Mouse (Mus musculus) skeletal muscle tissue, adult 2 months (tissue): Measurements from ENCODE around the gene Rpl36.
"Not testable (repeated sequence)": the region's sequence is repeated elsewhere in the genome, so short reads cannot be mapped to it uniquely, and the experiment has no call there.

Source experiments
- DNase-seq: peaks from one replicate; pipeline ENCODE4 v3.0.0-alpha.2; 2012; ENCODE audit warnings: low read depth, low spot score

Rpl36 gene

DNA sequence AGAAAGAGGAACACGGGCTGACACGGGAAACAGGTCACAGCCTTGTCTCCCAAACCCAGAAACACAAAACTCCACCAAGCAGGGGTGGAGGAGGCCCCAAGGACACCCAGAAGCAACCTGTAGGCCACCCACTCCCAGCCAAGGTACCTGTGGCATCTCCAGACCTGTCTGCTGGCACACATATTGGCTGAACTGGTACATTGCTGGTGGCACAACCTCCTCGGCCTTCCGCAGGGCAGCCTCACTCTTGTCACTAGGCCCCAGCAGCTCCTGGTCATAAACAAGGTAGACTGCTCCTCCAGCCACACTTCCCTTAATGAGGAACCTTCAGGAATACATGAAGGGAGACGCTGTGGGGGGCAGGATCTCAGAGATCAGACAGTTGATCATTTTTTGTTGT lies 4.5 kb upstream of the Rpl36 start:
- DNase-seq = no peak

DNA sequence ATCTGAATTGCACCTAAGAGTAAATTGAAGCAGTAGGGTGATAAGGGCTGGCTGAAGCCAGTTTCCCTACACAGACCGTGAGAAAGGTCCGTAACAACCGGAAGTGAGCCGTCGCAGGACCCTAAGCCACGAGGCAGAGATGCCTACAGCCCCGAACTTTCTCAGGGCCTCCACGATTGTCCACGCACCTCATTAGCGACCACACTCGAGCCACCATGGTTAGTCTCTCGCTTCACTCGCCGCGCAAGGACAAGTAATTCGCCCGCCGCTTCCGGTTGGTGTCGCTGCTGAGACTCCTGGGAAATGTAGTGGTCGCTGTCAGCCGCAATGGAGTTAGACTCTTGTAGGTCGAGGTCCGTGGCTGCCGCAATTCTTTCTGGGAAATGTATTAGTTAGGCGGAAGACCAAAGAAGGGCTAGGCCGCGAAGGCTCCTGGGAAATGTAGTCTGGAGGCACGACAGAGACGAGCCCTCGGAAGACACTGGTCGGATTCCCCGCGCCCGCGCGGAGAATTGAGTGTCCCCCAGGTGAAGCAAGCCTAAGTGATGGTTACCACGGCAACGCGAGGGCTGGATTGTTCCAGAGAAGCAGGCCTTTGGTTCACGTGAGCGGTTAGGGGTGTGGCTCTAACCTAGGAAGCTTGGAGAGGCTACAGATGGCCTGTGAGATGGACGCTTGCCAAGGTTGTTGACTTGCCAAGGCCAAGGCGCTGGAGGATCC lies 3.6 kb upstream of the Rpl36 start, which contains the start of gene 2410015M20Rik:
TSS of gene 2410015M20Rik (minus strand) at position 320 of the 720 bp plus-strand sequence.
- peak; percentile 96 for DNase-seq

DNA sequence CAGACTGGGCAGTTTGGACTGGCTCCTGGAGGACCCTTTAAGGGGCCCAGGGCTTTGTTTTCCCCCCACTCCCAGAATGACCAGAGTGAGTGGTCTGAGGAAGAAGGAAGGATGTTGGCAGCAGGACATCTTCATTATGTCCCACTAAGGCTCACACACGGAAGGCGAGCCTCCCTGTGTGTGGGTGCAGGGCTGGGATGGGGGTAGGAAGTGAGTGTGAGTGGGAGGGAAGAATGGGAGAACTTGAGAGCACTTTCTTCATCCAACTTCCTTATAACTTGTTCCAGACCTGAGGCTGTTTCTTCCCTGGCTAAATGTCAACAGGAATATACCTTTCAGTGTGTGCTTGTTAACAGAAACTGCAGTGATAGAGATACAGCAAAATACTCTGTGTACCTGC lies 1.9 kb upstream of the Rpl36 start:
- DNase-seq = no peak

DNA sequence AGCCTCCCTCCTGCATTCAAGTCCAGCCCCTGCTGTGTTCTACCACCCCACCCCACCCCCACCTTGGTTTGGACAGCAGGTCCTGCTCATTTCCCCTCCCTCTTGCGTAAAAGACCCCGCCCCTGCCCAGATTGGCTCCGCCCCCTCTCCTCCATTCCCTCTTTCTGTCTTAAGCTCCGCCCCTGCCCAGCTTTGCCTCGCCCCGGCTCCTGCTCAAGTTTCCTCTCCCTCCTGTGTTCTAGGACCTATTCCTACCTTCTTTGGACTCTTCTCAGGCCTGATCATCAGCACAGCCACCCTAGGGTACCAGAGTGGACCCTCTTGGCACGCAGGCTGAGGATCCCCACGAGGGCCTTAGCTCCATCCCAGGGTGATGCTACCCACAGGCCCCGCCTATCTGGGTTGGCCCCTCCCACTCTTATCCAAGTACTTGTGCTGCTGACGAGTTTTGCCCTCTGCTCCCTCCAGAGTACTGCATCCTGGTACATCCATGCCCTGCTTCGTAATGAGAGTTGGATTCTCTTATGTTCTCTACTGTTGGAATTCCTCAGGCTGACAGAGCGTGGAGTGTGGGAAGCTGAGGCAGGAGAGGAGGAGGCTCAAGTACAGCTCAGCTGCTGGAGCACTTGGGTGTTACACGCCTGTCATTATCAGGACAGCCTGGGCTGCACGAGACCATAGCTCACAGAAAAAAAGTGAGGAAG lies 1.2 kb upstream of the Rpl36 start:
- DNase-seq = no peak

GRCm38 (mm10) chr17:56612565-56612939 lies 664 bp upstream of the Rpl36 start:
- DNase-seq = not testable (repeated sequence)

DNA sequence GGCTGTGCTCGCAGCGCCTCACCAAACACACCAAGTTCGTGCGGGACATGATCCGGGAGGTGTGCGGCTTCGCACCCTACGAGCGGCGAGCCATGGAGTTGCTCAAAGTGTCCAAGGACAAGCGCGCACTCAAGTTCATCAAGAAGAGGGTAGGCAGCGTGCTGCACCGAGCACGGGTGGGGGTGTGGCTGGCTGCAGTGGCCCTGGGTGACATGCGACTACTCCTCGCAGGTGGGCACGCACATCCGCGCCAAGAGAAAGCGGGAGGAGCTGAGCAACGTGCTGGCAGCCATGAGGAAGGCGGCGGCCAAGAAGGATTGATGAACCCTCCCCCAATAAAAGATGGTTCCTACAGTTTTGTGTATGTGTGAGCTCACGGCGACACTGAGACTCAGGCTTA lies 677 bp downstream of the Rpl36 start:
- not testable (repeated sequence) for DNase-seq

DNA sequence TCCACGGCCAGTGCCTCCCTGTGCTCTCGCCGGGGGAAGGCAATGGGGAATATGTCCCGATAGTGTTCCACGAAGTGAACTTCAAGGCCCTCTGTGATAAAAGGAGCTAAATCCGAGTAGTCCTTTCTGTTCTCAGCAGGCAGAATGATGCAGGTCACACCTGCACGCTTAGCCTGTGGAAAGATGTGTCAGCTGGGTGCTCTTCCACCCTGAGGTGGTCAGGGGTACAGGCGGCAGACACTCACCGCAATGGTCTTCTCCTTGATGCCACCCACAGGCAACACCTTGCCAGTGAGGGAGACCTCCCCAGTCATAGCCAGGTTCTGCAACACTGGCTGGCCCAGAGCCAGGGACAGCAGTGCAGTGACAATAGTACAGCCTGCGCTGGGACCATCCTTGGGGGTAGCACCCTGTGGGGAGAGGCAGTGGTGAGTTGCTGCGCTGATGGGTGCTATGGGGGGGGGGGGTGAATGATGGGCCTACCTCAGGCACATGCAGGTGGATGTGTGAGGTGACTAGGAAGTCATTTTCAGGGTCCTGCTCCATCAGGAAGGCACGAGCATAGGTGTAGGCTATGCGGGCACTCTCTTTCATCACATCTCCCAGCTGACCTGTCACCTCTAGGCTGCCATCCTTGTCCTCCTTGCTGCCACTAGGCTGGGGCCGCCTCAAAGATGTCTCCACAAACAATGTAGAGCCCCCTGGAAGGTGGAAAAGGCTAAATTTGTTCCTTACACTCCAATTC lies 1.3 kb downstream of the Rpl36 start:
- DNase-seq = no peak

DNA sequence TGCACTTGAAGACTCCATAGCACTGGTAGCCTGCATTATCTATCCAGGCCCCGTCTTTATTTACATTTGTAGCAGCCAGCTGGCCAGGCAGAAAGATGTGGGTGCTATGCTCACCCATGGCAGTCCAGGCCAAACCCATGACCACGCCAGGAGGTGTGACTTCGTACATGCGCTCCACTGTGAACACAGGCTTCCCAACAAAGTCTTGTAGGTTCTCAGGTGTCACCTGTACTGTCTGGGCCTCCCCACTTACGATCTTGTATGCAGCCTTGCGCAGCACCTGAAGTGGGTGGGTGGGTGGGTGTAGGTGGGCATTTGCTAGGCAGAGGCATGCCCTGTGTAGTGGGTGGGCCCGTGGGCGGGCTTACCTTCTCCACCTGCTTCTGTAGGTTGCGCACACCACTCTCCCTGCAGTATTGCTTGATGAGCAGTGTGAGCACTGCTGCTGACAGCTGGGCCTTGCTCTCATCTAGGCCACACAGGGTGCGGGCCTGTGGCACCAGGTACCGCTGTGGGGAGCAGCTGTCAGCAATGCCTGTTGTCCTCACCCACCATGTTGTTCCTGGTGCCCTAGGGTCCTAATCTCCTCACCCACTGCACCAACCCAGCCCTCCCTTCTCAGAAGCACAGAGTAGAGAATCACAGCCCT lies 2.0 kb downstream of the Rpl36 start:
- DNase-seq = no peak

GRCm38 (mm10) chr17:56615792-56616191 lies 2.6 kb downstream of the Rpl36 start:
- no peak for DNase-seq

DNA sequence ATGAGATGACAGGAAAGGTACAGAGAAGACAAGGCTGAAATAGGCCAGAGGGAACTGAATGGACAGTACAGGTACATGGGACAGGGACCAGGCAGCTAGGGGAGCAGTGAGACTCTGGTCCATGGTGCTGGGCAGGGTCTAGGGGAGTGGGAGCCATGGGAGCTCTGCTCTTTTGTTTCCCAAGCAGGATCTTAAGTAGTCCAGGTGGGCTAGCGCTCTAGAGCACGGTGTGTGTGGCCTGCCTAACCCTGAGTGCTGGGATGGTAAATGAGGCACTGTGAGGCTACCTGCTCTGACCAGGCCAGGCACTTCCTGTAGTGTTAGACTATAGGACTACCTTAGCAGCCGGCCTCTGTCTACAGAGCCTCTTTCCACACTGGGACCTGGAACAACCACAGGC lies 3.5 kb downstream of the Rpl36 start:
- DNase-seq = no peak

DNA sequence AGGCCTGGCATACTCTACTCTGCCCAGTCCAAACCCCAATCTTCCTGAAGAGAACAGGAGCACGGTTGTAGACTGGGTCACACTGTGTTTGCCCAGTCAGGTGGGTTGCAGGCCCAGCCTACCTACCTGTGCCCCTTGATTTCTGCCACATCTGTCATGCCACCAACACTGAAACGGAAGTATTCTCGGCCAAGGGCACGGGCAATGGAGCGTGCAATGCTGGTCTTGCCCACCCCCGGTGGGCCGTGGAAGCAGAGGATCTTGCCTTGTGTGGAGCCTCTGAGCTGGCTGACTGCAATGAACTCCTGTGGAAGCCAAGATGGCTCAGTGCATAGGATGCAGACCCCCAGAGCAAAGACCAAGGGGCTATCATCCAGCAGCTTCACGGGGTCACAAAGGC lies 4.4 kb downstream of the Rpl36 start:
- DNase-seq = no peak

GRCm38 (mm10) chr17:56625495-56625894 lies 12.3 kb downstream of the Rpl36 start:
- no peak for DNase-seq

DNA sequence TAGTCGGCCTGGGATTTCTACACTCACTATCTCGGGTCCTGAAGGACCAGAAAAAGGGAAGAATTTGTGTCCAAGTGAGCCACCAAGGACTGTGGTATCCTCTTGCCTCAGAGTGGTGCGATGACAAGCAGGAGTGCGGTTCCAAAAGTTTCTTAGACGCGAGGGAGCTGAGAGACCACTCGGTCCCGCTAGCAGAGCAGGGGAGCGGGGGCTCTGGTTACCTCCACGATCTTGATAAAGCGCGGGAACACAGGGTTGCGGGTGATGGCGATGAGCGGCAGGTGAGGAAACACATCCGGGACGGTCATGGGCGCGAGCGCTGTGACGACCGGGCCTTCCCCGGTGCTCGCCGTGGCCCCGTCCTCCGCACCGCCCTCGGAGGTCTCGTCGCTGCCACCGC lies 13.0 kb downstream of the Rpl36 start:
- no peak for DNase-seq

- peak; percentile 95 for DNase-seq
Measured at GRCm38 (mm10) chr17:56626754-56627470, 13.7 kb downstream of the Rpl36 start, which contains the start of gene Lonp1. Lonp1 (minus strand) TSS chr17:56626887.

- no peak for DNase-seq
Measured at GRCm38 (mm10) chr17:56627530-56628277, 14.5 kb downstream of the Rpl36 start, which contains the start of gene Catsperd. Catsperd (plus strand) TSS chr17:56628143.

GRCm38 (mm10) chr17:56629800-56630781 lies 16.9 kb downstream of the Rpl36 start:
- DNase-seq = not testable (repeated sequence)

DNA sequence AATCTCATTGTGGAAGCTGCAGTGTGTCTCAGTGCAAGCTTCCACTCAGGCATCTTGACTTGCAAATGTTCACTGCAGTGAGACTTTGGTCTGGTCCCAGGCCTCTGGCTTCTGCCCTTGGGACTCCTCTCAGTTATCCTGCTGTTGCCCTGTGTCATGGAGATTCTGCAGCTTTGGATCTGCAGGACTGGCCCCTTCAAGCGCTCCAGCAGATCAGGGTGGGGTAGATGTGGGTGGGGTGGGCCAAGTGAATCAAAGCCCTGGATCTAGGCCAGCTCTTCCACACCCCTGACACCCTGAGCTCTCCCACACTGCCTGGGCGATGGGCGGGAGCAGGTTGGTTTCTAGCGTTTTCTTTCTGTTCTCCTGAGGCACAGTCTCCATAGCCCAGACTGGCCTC lies 18.6 kb downstream of the Rpl36 start:
- no peak for DNase-seq

- no peak for DNase-seq
Measured at GRCm38 (mm10) chr17:56634023-56634422, 20.8 kb downstream of the Rpl36 start.

DNA sequence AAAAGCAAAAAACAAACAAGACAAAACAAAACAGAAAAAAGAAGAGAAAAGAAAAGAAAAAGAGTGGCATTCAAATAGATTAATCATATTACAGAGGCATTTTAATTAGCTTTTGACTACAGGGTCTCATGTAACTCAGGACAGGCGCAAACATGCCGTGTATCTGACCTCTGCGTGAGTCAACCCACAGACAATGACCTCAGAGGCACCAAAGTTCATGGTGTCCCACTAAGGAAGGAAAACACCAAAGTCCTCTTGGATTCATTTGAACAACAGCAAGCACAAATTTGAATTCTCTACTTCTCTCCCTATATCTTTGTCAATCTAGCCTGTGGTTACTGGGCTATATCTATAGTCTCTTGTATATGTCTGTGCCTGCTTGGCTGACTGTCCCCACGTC lies 30.0 kb downstream of the Rpl36 start:
- no peak for DNase-seq
